In the genomic region with DNA sequence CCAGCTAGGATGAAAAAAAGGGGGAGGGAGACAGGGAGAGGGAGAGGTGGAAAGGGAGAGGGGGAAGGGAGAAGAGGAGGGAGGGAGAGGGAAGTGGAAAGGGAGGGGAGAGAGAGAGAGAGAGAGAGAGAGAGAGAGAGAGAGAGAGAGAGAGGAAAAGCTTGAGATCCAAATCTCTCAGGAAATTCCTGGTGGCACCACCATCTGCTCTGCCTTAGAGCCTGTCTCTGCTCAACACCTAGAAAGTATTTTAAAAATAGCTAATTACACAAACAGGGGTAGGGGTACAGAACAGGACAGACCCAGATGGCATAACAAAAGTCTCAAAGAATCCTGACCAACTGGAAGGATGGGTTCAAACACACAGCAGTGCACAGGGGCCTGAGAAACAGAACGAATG, we compare ENCODE assay signal across 19 mouse cellular contexts. TPM values are rescaled to one million over a fixed set of nuclear protein-coding genes. Genes with fewer than 3 reads are reported as not detected.
"Had no signal": no experiment of that assay in that cellular context is flagged by ENCODE, and none has a peak within 500 bp of the region (broad histone marks: within the 10 kb centered on the region; RNA-seq: fewer than 3 reads in every experiment).

No protein-coding gene starts in this region.

- H3K4me3 ChIP-seq: heart, adult 2 months; heart, embryonic 13.5 days; heart, embryonic 15.5 days; hindbrain, embryonic 13.5 days; hindbrain, embryonic 15.5 days; kidney, embryonic 15.5 days; limb, embryonic 13.5 days; limb, embryonic 15.5 days; liver, embryonic 12.5 days had no signal

- DNase-seq: gastrocnemius, postnatal 14 days; gastrocnemius, postnatal 36 days; heart, adult 2 months; heart, postnatal 36 days; kidney, adult 11 months; layer of hippocampus, adult 9-11 months had no signal

- H3K4me1 ChIP-seq: heart, embryonic 13.5 days; heart, embryonic 15.5 days; hindbrain, embryonic 13.5 days; hindbrain, embryonic 15.5 days; kidney, embryonic 15.5 days; limb, embryonic 13.5 days; limb, embryonic 15.5 days had no signal

- H3K27me3 ChIP-seq: hindbrain, embryonic 15.5 days; kidney, embryonic 15.5 days; limb, embryonic 15.5 days had no signal

- H3K4me2 ChIP-seq: heart, embryonic 11.5 days; heart, embryonic 13.5 days; heart, embryonic 15.5 days; hindbrain, embryonic 13.5 days; hindbrain, embryonic 15.5 days; kidney, embryonic 15.5 days; limb, embryonic 13.5 days; limb, embryonic 15.5 days; liver, embryonic 12.5 days had no signal

- ATAC-seq: intestine, embryonic 16.5 days; liver, embryonic 12.5 days had no signal

- H3K9me3 ChIP-seq: heart, embryonic 13.5 days; heart, embryonic 15.5 days; hindbrain, embryonic 13.5 days; hindbrain, embryonic 15.5 days; kidney, embryonic 15.5 days; limb, embryonic 13.5 days; limb, embryonic 15.5 days; liver, embryonic 12.5 days had no signal

- H3K36me3 ChIP-seq: heart, embryonic 13.5 days; heart, embryonic 15.5 days; hindbrain, embryonic 13.5 days; hindbrain, embryonic 15.5 days; kidney, embryonic 15.5 days; limb, embryonic 13.5 days; limb, embryonic 15.5 days; liver, embryonic 12.5 days had no signal

- H3K27ac ChIP-seq: heart, adult 2 months; heart, embryonic 13.5 days; heart, embryonic 15.5 days; hindbrain, embryonic 13.5 days; hindbrain, embryonic 15.5 days; hindbrain, postnatal 0 days; kidney, embryonic 15.5 days; kidney, postnatal 0 days; limb, embryonic 13.5 days; limb, embryonic 15.5 days; liver, embryonic 12.5 days; liver, embryonic 14.5 days had no signal

- H3K9ac ChIP-seq: heart, embryonic 13.5 days; heart, embryonic 15.5 days; hindbrain, embryonic 13.5 days; hindbrain, embryonic 15.5 days; kidney, embryonic 15.5 days; limb, embryonic 13.5 days; limb, embryonic 15.5 days; liver, embryonic 12.5 days; liver, embryonic 14.5 days had no signal

RNA-seq across cellular contexts. Expression of gene Prom2, which starts 9.2 kb away (rescaled TPM):
- polyA plus RNA-seq: heart, embryonic 11.5 days; liver, embryonic 12.5 days; liver, embryonic 14.5 days had no signal
